Mouse (Mus musculus) erythroblast, embryonic 14.5 days (primary cell): ENCODE results near the gene Apba2.

Source experiments
- GATA1 ChIP-seq: IDR thresholded peaks from 2 replicates; pipeline ENCODE4 v1.6.1; 2012; ENCODE audit warnings: low read length, inconsistent platforms, mixed read lengths
- TAL1 ChIP-seq: IDR thresholded peaks from 3 replicates; pipeline ENCODE4 v1.6.1; 2012; ENCODE audit warnings: low read length, inconsistent platforms, mixed read lengths

DNA sequence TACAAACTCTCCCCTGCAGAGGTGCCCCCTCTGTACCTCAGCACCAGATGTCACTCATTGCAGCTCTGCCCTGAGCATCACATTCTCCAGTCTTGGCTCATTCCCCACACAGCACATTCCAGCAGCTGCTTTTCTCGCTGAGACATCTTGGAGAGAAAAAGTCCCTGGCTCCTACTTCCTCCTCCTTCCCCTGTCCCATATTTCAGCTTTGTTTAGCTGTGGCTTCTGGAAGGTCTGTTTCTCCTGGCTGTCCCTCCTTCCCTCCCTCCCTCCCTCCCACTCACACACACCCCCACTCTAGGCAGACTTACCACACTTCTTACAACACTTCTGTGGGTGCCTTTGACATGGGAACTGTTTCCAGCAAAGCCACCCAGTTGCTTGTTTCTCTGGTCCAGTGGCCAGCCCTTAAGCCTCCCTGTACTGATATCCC, 75.0 kb downstream of the Apba2 start:
- no peak for TF ChIP-seq GATA1
- TF ChIP-seq TAL1: no peak
